Mouse (Mus musculus) erythroblast, embryonic 14.5 days (primary cell): ENCODE data around the gene Lysmd1.

ENCODE experiments used
- GATA1 ChIP-seq: IDR thresholded peaks from 2 replicates; pipeline ENCODE4 v1.6.1; 2012; ENCODE audit warnings: low read length, inconsistent platforms, mixed read lengths
- TAL1 ChIP-seq: IDR thresholded peaks from 3 replicates; pipeline ENCODE4 v1.6.1; 2012; ENCODE audit warnings: low read length, inconsistent platforms, mixed read lengths

- TF ChIP-seq GATA1 = no peak
- no peak for TF ChIP-seq TAL1
Measured at GRCm38 (mm10) chr3:95112760-95113159, 21.1 kb upstream of the Lysmd1 start.
